Mouse (Mus musculus) gastrocnemius, postnatal 25 days (tissue): ENCODE measurements around the gene Aff4. TPM values are rescaled to one million over a fixed set of nuclear protein-coding genes. Genes with fewer than 3 reads are reported as not detected.
"Not testable (repeated sequence)": the region's sequence is repeated elsewhere in the genome, so short reads cannot be mapped to it uniquely, and the experiment has no call there.

ENCODE experiments used
- DNase-seq: peaks from one replicate; pipeline ENCODE4 v3.0.0; 2022
- long read RNA-seq, 2 experiments: library from polyadenylated mRNA; stranded (forward); transcript quantifications; one replicate each; pipeline ENCODE4 v2.0.0; 2021
- total RNA-seq, 2 experiments: library from RNA; stranded (reverse); gene quantifications; 1 replicate in 1 of 2; 2 replicates in 1 of 2; pipeline ENCODE4 v1.2.3; 2021

Aff4 gene
- 10 to 100 TPM; 76.4 to 89.1 TPM for total RNA-seq
- long read RNA-seq, experiment 1, full-length matches to known transcripts = 1 of 12 reads
- long read RNA-seq, experiment 1, partial matches to known transcripts = 1 of 12 reads
- long read RNA-seq, experiment 1, other reads (novel, unspliced or antisense) = 10 of 12 reads
- long read RNA-seq, experiment 2, full-length matches to known transcripts = 5 of 14 reads
- long read RNA-seq, experiment 2, partial matches to known transcripts = 2 of 14 reads
- long read RNA-seq, experiment 2, other reads (novel, unspliced or antisense) = 7 of 14 reads

GRCm38 (mm10) chr11:53350291-53351223 lies at the start of gene Aff4:
Aff4 (plus strand) TSS chr11:53350833.
- DNase-seq = peak; percentile 91

DNA sequence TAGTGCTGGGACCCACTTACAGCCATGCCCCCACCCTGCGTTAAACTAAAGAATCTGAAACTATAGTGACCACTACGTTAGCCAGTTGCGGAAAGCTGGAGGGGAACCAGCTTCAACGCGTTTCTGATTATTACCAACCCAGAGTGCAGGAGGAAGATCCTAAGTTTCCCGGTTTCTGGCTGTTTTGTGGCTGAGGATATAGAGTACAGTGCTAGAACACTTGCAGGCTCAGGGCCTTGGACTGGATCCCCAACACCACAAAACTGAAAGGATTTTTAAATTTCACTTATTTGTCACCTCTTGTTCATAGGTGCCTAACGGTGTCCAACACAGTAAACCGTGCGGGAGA lies 49.5 kb upstream of the Aff4 start:
- no peak for DNase-seq

GRCm38 (mm10) chr11:53304044-53304840 lies 46.4 kb upstream of the Aff4 start:
- no peak for DNase-seq

DNA sequence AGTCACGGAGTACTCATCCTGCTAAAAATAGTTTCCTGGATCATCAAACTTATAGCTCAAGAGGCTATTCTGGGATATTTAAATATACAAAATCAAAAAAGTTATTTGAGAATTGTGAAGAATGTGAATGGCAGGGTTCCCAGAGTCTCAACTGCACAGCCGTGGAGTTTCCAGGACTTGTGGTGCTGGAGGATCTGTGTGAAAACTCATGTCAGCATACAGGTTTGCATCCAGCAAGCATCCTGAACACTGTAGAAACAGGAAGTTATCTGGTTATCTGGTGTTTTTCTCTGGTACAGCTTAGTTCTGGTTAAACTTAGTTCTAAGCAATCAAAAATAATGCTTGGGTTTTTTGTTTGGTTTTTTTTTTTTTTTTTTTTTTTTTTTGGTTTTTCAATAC lies 43.7 kb upstream of the Aff4 start:
- DNase-seq = no peak

DNA sequence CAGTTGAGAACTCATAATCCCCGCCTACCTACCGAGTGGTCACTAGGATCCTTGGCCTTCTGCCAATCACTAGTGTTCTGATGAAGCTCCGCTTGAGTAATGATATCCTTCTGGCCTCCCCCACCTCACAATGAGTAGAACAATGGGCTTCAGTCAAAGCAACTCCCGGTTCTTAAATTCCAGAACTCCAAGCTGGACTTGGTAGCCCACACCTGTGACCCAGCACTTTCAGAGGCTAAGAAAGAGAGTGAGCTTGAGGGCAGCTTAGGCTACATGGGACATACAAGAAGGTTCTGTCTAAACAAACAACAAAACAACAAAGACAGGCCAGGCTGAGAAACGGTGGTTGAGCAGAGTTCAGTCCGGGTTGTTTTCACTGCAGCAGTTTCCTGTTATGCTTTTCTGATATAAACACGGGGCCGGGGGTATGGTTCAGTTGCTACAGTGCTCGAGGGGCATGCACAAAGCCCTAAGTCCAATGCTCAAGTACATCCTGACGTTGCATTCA lies 43.0 kb upstream of the Aff4 start:
- no peak for DNase-seq

- peak; percentile 66 for DNase-seq
These were observed 42.3 kb upstream of the Aff4 start for GRCm38 (mm10) chr11:53308251-53308864.

GRCm38 (mm10) chr11:53308884-53309310 lies 41.7 kb upstream of the Aff4 start:
- peak; percentile 82 for DNase-seq

DNA sequence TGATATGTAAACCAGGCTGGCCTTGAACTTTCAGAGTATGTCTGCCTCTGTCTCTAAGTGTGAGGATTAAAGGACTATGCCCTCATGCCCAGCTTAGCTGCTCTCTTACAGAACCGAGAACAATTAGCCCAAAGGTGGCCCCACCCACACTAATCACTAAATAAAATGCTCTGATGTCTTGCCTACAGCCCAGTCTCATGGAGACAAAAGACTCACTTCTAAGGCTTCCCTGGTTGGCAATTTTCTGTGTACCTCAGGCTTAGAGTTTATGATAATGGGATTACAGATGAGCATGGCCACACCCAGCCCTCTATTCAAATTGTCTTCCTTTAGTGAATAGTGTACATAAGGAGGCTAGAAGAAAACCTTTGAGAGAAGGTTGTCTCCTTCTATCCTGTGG lies 39.2 kb upstream of the Aff4 start:
- DNase-seq = no peak

DNA sequence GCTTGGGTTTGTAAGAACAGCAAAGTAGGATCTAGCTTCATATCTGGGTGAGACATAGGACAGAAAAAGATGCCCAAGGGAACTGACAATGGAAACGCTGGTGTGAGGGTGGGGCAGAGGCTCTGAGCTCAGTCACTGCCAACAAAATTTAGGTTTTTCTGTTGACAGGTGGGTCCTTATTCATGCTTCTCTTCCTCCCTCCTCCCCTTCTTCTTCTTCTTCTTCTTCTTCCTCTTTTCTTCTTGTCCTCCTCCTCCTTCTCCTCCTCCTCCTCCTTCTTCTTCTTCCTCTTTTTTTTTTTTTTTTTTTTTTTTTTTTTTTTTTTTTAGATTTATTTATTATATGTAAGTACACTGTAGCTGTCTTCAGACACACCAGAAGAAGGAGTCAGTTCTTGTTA lies 37.8 kb upstream of the Aff4 start:
- not testable (repeated sequence) for DNase-seq

DNA sequence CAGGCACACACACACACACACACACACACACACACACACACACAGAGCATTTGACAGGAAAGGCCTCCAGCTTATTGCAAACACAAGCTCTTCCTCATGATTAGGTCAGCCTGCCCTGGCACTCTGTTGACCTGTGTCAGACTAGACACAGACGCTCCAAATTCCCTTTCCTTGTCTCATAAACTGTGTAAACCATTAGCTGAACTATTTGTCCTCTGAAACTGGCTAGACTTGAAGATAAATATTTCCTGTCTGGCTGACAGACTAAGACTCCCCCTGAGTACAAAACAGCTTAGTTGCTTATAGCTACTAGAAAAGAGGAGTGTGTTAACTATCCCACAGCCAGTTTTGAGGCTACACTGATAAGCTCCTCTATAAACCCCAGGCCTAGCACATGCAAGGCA lies 35.9 kb upstream of the Aff4 start:
- DNase-seq = no peak

- DNase-seq = no peak
These were observed 33.6 kb upstream of the Aff4 start for GRCm38 (mm10) chr11:53316996-53317395.

DNA sequence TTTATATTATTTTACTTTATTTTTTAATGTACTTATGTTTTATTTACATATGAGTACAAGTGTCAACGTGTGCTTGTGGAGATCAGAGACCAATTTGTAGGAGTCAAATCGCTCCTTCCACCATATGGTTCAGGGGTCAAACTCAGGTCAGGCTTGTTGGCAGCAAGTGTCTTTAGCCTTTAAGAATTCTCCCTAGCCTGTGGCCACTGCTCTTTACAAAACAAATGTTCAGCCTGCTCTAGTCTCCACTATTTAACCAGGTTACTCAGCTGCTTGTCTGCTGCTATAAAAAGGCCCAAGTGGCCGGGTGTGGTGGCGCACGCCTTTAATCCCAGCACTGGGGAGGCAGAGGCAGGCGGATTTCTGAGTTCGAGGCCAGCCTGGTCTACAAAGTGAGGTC lies 32.6 kb upstream of the Aff4 start:
- DNase-seq = no peak

DNA sequence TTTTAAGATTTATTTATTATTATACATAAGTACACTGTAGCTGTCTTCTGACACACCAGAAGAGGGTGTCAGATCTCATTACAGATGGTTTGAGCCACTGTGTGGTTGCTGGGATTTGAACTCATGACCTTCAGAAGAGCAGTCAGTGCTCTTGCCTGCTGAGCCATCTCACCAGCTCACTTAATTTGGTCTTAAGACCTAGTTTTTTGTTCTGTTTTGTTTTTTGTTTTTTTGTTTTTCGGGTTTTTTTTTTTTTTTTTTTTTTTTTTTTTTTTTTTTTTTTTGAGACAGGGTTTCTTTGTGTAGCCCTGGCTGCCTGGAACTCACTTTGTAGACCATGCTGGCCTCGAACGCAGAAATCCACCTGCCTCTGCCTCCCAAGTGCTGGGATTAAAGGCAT lies 32.1 kb upstream of the Aff4 start:
- not testable (repeated sequence) for DNase-seq

DNA sequence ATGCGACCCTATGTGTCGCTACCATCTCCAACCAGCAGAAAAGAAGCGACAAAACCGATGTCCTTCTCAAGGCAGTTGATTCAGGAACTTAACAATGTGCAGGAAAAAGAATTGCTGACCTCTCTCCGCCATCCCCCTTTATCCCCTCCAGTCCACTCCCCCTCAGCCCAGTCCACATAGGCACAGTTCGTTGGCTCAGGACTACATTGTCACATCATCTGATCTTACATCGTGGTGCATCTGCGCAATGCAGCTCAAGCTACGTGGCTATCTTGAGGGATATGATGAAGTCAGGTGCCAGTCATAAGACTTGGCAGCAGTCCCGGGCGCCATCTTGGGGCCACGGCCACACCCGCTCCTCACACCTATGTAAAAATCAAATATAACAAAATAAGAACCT lies 30.8 kb upstream of the Aff4 start:
- DNase-seq = not testable (repeated sequence)

GRCm38 (mm10) chr11:53324512-53324968 lies 26.1 kb upstream of the Aff4 start, which contains the start of gene Zcchc10:
Zcchc10 (plus strand) TSS chr11:53324679.
- DNase-seq = peak; percentile 81

GRCm38 (mm10) chr11:53330325-53330724 lies 20.3 kb upstream of the Aff4 start:
- DNase-seq = no peak

DNA sequence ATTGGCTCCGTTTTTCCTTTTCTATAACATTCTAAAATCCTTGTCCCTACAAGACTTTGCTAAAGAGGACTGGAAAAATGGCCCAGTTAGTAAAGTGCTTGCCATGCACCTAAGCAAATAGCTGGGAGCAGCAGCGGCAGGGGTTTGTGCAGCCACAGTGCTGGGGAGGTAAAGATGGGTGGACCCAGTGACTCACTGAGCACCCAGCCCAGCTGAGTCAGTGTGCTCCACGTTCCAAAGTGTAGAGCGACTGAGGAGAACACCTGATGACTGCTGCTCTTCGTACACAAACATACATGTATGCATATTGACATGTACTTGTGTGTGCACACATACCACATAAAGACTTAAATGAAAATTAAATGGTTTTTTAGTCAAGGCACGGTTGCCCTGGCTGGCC lies 19.5 kb upstream of the Aff4 start:
- DNase-seq = no peak

DNA sequence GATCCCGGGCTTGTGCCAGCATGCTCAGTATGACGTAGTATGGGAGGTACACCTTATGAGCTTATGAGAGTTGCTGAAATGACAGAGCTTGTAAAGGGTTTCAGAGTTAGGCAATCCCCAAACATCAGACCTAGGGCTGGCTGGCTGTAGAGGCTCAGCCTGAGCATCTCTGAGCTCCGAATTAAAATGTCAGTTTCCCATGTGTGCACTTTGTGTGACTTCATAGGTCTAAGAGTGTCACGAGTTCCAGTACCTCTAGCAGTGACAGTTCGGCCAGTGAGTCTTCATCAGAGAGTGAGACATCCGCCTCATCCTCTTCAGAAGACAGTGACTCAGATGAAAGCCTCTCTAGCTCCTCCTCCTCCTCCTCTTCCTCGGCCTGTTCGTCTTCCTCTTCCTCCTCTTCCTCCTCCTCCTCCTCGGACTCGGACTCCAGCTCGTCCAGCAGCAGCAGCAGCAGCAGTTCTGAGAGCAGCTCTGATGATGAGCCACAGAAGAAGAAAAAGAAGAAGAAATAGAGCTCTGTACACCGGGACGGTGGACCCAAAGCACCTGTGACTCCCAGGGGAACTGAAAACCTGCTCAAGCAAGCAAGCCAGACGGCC lies 18.5 kb upstream of the Aff4 start:
- DNase-seq = no peak

DNA sequence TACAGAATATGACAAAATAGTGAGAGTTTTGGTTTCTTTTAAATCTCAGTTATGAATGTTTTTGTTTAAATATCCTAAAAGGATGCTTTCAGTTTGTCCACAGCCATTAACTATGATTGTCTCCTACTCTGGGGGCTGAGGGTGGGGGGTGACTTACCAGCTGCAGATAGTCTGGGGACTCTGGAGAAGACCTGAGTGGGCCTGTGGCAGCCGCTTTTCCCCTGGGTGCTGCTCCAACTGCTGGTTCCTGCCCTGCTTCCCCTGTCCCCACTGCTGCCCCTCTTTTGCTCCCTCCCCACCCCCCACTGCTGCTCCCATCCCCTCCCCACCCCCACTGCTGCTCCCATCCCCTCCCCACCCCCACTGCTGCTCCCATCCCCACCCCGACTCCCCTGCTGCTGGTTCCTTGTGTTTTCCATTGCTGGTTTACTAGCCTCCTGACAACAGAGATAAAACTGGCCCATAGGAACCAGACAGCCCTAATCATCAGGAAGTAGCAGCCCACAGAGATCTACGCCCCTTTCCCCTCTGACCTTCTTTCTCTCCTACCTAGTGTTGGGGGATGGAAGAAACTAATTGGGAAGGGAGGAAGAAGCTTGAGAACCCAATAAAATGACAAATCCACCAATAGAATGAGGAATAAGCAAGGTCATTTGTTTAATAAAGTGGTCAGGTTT lies 15.0 kb upstream of the Aff4 start:
- no peak for DNase-seq

GRCm38 (mm10) chr11:53336182-53336571 lies 14.5 kb upstream of the Aff4 start:
- DNase-seq = no peak

GRCm38 (mm10) chr11:53336924-53337323 lies 13.7 kb upstream of the Aff4 start:
- no peak for DNase-seq
